Mouse (Mus musculus): Measurements from ENCODE around the gene Metrn.

DNA sequence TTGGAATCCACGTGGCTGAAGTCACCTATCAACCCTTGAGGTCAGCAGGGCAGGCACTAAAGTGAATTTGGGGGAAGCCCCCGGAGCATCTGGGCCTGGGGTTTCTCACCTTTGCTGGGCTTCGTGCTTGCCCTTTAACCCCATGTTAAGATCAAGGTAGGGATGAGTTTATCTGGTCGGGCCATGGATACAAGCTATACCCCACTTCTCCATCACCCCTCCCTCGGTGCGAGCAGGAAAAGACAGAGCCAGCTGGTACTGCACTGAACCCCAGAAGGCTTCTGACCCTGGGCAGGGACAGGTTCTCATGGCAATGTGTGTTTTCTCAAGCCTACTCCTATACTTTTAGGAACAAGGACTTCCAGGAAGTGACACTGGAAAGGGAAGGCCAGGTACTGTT is 15.6 kb downstream of the Metrn start:
- TF ChIP-seq CTCF (IDR thresholded peaks at IDR 0.05; ENCODE audit: control insufficient read depth, insufficient read depth, low read length) (no peak), POLR2A (IDR thresholded peaks at IDR 0.05; ENCODE audit: borderline replicate concordance, control insufficient read depth, low read depth, low read length) (no peak)

Measured in bone marrow, adult 2 months (tissue).